Mouse (Mus musculus): ENCODE measurements around the gene Trem1.

DNA sequence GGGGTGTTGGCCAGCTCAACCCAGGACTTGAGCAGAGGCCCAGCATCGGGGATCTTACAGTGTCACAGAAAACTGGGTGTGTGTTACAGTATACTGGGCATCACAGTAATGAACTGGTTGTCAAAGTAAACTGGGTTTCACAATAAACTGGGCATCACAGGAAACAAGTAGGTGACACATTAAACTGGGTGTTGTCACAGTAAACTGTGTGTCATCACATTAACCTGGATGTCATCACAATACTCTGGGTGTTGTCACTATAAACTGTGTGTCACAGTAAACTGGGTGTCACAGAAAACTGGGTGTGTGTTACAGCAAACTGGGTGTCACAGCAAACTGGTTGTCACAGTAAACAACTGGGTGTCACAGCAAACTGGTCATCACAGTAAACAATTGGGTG lies 17.1 kb upstream of the Trem1 start:
- TF ChIP-seq GATA1 (IDR thresholded peaks at IDR 0.05; ENCODE audit: borderline replicate concordance, low read length) (no peak), FLI1 (IDR thresholded peaks at IDR 0.05; ENCODE audit: low read length) (no peak)
